Mouse (Mus musculus) spleen, adult 2 months (tissue): ENCODE measurements around the gene Vmn1r5.

Experiments used
- CTCF ChIP-seq: fragments of 200-500 bp; IDR thresholded peaks from 2 replicates; pipeline ENCODE4 v1.5.1; 2011; ENCODE audit warnings: mild to moderate bottlenecking, inconsistent platforms; ENCODE audit not compliant: insufficient read depth, insufficient read length, insufficient replicate concordance; ENCODE audit errors: extremely low read depth
- POLR2A ChIP-seq: fragments of 200-500 bp; IDR thresholded peaks from 2 replicates; pipeline ENCODE4 v1.6.1; 2011; ENCODE audit warnings: low read depth, low read length, inconsistent platforms

DNA sequence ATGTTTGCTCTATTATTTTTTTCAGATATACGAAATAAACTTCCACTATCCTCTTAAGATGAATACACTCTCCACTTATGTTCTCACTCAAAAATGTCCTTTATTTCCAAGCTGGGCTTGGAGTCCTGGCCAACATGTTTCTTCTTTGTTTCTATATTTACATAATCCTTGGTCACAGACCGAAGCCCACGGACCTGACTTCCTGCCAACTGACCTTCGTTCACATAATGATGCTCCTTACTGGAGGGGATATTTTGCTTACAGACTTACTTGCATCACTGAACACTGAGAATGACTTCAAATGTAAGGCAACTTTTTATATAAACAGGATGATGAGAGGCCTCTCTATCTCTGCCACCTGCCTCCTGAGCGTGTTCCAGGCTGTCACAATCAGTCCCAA, 13.6 kb upstream of the Vmn1r5 start:
- TF ChIP-seq CTCF (no peak), POLR2A (no peak)
